Mouse (Mus musculus): ENCODE measurements around the gene Cd4. TPM values are rescaled to one million over a fixed set of nuclear protein-coding genes. Genes with fewer than 3 reads are reported as not detected.

The Cd4 gene
- polyA plus RNA-seq, 1 experiment from 2014 or later: 0.09 TPM

DNA sequence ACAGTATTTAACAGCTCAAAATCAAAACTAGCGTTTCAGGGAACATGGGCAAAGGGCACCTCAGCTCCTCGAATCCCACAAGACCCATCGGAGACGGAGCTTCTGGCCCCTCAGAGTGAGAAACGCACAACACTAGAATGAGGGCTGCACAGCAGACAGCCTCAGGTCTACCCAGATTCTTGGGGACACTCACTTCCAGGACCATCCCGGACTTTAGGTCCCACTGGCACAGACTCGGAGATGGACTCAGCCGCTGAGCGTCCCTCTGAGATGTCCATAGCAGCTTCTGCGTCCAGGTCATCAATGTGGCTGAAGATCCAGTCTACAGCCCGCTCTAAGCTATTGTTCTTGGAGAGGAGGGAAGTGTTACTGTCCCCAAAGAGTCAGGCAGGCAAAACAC is 70.9 kb downstream of the Cd4 start:
- H3K27ac ChIP-seq: no peak overlapping the region
- no peak overlapping the region for H3K9ac ChIP-seq
- H3K4me3 ChIP-seq: no peak overlapping the region
- no peaks in the 10 kb centered on the region for H3K9me3 ChIP-seq
- peaks cover 19% of the 10 kb centered on the region for H3K4me1 ChIP-seq
- no peak for ATAC-seq (ENCODE audit: insufficient number of reproducible peaks, insufficient read depth, low FRiP score, low TSS enrichment)
- H3K36me3 ChIP-seq: peaks cover 74% of the 10 kb centered on the region
- no peak overlapping the region for H3K4me2 ChIP-seq (replicated peaks)
- no peaks in the 10 kb centered on the region for H3K27me3 ChIP-seq
- WGBS: 94% methylated on average over 11 of the region's 11 CpGs

DNA sequence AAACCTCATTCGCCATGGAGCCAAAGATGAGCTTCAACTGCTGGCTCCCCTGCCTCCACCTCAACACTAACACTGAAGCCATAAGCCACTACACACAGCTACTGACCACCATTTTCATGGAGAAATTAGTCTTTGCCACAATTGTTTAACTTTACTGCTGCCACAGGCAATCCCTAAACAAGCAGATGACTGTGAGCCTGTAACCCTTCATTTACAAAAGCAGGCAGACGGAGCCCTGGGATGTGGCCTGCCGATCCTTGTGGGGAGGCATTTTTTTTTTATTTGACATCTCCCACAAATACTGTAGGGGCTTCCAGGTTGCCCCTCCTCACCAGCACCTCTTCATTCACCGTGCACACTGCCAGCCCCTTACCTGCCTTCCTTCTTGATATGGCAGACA is 71.4 kb downstream of the Cd4 start:
- Histone ChIP-seq H3K9me3 (no peaks in the 10 kb centered on the region), H3K27me3 (no peaks in the 10 kb centered on the region), H3K4me1 (peaks cover 22% of the 10 kb centered on the region), H3K4me2 (replicated peaks) (no peak overlapping the region), H3K4me3 (no peak overlapping the region), H3K36me3 (peaks cover 74% of the 10 kb centered on the region), H3K27ac (no peak overlapping the region), H3K9ac (no peak overlapping the region)
- WGBS: 93% methylated on average over 4 of the region's 4 CpGs
- ATAC-seq (ENCODE audit: insufficient number of reproducible peaks, insufficient read depth, low FRiP score, low TSS enrichment): no peak

DNA sequence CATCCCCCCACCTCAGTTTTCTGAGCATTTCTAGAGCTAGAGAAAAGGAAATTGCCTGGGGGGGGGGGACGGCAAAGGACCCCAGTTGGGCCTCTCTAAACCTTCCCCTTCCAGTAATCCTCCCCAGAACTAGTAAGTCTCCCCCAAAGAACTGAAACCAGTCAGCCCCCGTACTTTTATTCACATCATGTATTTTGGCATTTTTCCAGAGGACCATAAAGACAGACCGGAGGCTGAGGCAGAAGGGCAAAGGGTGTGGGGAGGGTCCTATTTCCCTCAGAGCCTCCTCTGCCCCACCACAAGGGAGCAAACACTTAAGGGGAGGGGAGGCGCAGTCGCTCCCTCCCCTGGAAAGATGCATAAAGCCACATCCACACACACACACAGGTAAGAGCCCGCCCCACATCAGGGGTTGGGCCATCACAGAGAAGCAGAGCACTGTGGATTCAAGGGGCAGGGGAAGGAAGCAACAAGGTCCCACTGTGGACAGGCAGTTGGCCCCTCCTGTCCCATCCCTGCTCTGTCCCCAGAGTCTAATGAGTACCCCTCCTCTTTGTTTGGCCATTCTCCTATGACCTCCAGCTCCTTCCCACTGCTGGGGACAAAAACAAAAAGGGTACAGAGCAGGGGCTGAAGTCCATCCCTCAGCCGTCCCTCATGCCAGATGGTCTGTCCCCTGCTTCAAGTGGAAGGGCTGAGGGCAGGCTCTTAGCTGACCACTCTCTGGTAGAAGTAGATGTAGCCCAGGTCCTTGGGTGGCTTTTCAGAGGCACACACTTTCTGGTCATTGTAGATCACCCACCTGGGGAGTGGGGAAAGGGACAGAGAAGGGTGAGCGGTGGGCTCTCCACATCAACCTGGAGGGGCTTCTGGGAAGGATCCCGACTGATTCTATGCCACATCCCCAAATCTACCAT is 72.9 kb downstream of the Cd4 start:
- no peak overlapping the region for H3K4me2 ChIP-seq (replicated peaks)
- no peaks in the 10 kb centered on the region for H3K27me3 ChIP-seq
- 67% methylated on average over 9 of the region's 9 CpGs for WGBS
- peaks cover 26% of the 10 kb centered on the region for H3K4me1 ChIP-seq
- no peaks in the 10 kb centered on the region for H3K9me3 ChIP-seq
- H3K27ac ChIP-seq: peak overlapping the region; percentile 89; the same call in 1 of the 2 replicates
- no peak for ATAC-seq (ENCODE audit: insufficient number of reproducible peaks, insufficient read depth, low FRiP score, low TSS enrichment)
- no peak overlapping the region for H3K9ac ChIP-seq
- H3K4me3 ChIP-seq: no peak overlapping the region
- H3K36me3 ChIP-seq: peaks cover 72% of the 10 kb centered on the region

Other genes starting within 250 kb of the Cd4 start
- gene Lpcat3, start 225.2 kb downstream of the Cd4 start, polyA plus RNA-seq (2016; fragmentation: Nextera tagmentation; extraction: Ambion mirVana): 46.0 and 49.1 TPM in 2 replicates
- 192 and 199 TPM in 2 replicates for gene Emg1, start 176.0 kb downstream of the Cd4 start, polyA plus RNA-seq (2016; fragmentation: Nextera tagmentation; extraction: Ambion mirVana)
- 359 and 370 TPM in 2 replicates for gene Phb2, start 175.9 kb downstream of the Cd4 start, polyA plus RNA-seq (2016; fragmentation: Nextera tagmentation; extraction: Ambion mirVana)
- gene Ptpn6, start 149.5 kb downstream of the Cd4 start, polyA plus RNA-seq (2016; fragmentation: Nextera tagmentation; extraction: Ambion mirVana): 6.7 TPM in 2 replicates
- gene Grcc10, start 146.8 kb downstream of the Cd4 start, polyA plus RNA-seq (2016; fragmentation: Nextera tagmentation; extraction: Ambion mirVana): 498 and 530 TPM in 2 replicates
- gene Gm45234, start 132.2 kb downstream of the Cd4 start, polyA plus RNA-seq (2016; fragmentation: Nextera tagmentation; extraction: Ambion mirVana): not detected in 2 replicates
- 20.1 and 20.5 TPM in 2 replicates for gene Atn1, start 131.7 kb downstream of the Cd4 start, polyA plus RNA-seq (2016; fragmentation: Nextera tagmentation; extraction: Ambion mirVana)
- 9.7 and 10.2 TPM in 2 replicates for gene Eno2, start 118.5 kb downstream of the Cd4 start, polyA plus RNA-seq (2016; fragmentation: Nextera tagmentation; extraction: Ambion mirVana)
- 0.59 and 1.0 TPM in 2 replicates for gene Lrrc23, start 108.5 kb downstream of the Cd4 start, polyA plus RNA-seq (2016; fragmentation: Nextera tagmentation; extraction: Ambion mirVana)
- 7.8 and 10.5 TPM in 2 replicates for gene Spsb2, start 79.6 kb downstream of the Cd4 start, polyA plus RNA-seq (2016; fragmentation: Nextera tagmentation; extraction: Ambion mirVana)
- gene Tpi1, start 73.9 kb downstream of the Cd4 start, polyA plus RNA-seq (2016; fragmentation: Nextera tagmentation; extraction: Ambion mirVana): 615 and 621 TPM in 2 replicates
- gene Usp5, start 58.7 kb downstream of the Cd4 start, polyA plus RNA-seq (2016; fragmentation: Nextera tagmentation; extraction: Ambion mirVana): 191 and 197 TPM in 2 replicates
- gene Cdca3, start 58.7 kb downstream of the Cd4 start, polyA plus RNA-seq (2016; fragmentation: Nextera tagmentation; extraction: Ambion mirVana): 157 and 166 TPM in 2 replicates
- gene Gnb3, start 47.9 kb downstream of the Cd4 start, polyA plus RNA-seq (2016; fragmentation: Nextera tagmentation; extraction: Ambion mirVana): 0.58 and 1.0 TPM in 2 replicates
- 61.7 and 68.9 TPM in 2 replicates for gene P3h3, start 30.5 kb downstream of the Cd4 start, polyA plus RNA-seq (2016; fragmentation: Nextera tagmentation; extraction: Ambion mirVana)
- 3.4 and 3.6 TPM in 2 replicates for gene Gpr162, start 24.2 kb downstream of the Cd4 start, polyA plus RNA-seq (2016; fragmentation: Nextera tagmentation; extraction: Ambion mirVana)
- gene Lag3, start 23.5 kb upstream of the Cd4 start, polyA plus RNA-seq (2016; fragmentation: Nextera tagmentation; extraction: Ambion mirVana): 3.1 and 4.1 TPM in 2 replicates
- 390 and 395 TPM in 2 replicates for gene Ptms, start 31.9 kb upstream of the Cd4 start, polyA plus RNA-seq (2016; fragmentation: Nextera tagmentation; extraction: Ambion mirVana)
- gene Mlf2, start 43.2 kb upstream of the Cd4 start, polyA plus RNA-seq (2016; fragmentation: Nextera tagmentation; extraction: Ambion mirVana): 419 and 427 TPM in 2 replicates
- gene Cops7a, start 77.3 kb upstream of the Cd4 start, polyA plus RNA-seq (2016; fragmentation: Nextera tagmentation; extraction: Ambion mirVana): 119 and 121 TPM in 2 replicates
- 5.5 and 6.2 TPM in 2 replicates for gene Pianp, start 108.5 kb upstream of the Cd4 start, polyA plus RNA-seq (2016; fragmentation: Nextera tagmentation; extraction: Ambion mirVana)
- 22.3 and 24.4 TPM in 2 replicates for gene Zfp384, start 120.9 kb upstream of the Cd4 start, polyA plus RNA-seq (2016; fragmentation: Nextera tagmentation; extraction: Ambion mirVana)
- gene Ing4, start 151.5 kb upstream of the Cd4 start, polyA plus RNA-seq (2016; fragmentation: Nextera tagmentation; extraction: Ambion mirVana): 165 and 176 TPM in 2 replicates
- 17.6 and 21.0 TPM in 2 replicates for gene Acrbp, start 161.5 kb upstream of the Cd4 start, polyA plus RNA-seq (2016; fragmentation: Nextera tagmentation; extraction: Ambion mirVana)
- gene Lpar5, start 179.7 kb upstream of the Cd4 start, polyA plus RNA-seq (2016; fragmentation: Nextera tagmentation; extraction: Ambion mirVana): 0.53 and 0.61 TPM in 2 replicates
- 90.0 and 104 TPM in 2 replicates for gene Chd4, start 207.8 kb upstream of the Cd4 start, polyA plus RNA-seq (2016; fragmentation: Nextera tagmentation; extraction: Ambion mirVana)
- 68.0 and 70.1 TPM in 2 replicates for gene Nop2, start 243.7 kb upstream of the Cd4 start, polyA plus RNA-seq (2016; fragmentation: Nextera tagmentation; extraction: Ambion mirVana)

All from embryonic facial prominence, embryonic 12.5 days (tissue).